Mouse (Mus musculus) forelimb bud, embryonic 11.5 days (tissue): ENCODE measurements around the gene Clec2d.
"Not testable (repeated sequence)": the region's sequence is repeated elsewhere in the genome, so short reads cannot be mapped to it uniquely, and the experiment has no call there.

ENCODE experiments used
- DNase-seq: peaks from one replicate; pipeline ENCODE4 v3.0.0-alpha.2; 2012; ENCODE audit warnings: low read depth, low spot score

Clec2d gene

GRCm38 (mm10) chr6:129180403-129181169, at the start of gene Clec2d:
Gene Clec2d (plus strand): TSS chr6:129180615.
- peak; percentile 66 for DNase-seq

- no peak for DNase-seq
Observed at GRCm38 (mm10) chr6:129132604-129133341, 47.6 kb upstream of the Clec2d start.

GRCm38 (mm10) chr6:129146812-129147211, 33.6 kb upstream of the Clec2d start:
- DNase-seq: no peak

GRCm38 (mm10) chr6:129160103-129160502, 20.3 kb upstream of the Clec2d start:
- DNase-seq: no peak

- DNase-seq: no peak
Observed at GRCm38 (mm10) chr6:129161136-129161535, 19.3 kb upstream of the Clec2d start.

GRCm38 (mm10) chr6:129161951-129162350, 18.5 kb upstream of the Clec2d start:
- no peak for DNase-seq

GRCm38 (mm10) chr6:129162587-129163159, 17.7 kb upstream of the Clec2d start:
- DNase-seq: no peak

GRCm38 (mm10) chr6:129163606-129164005, 16.8 kb upstream of the Clec2d start:
- no peak for DNase-seq

- no peak for DNase-seq
Observed at GRCm38 (mm10) chr6:129170925-129171324, 9.5 kb upstream of the Clec2d start.

- DNase-seq: no peak
Observed at GRCm38 (mm10) chr6:129171675-129172074, 8.7 kb upstream of the Clec2d start.

GRCm38 (mm10) chr6:129174836-129175235, 5.6 kb upstream of the Clec2d start:
- no peak for DNase-seq

- DNase-seq: no peak
Observed at GRCm38 (mm10) chr6:129175612-129176011, 4.8 kb upstream of the Clec2d start.

- DNase-seq: no peak
Observed at GRCm38 (mm10) chr6:129176621-129177020, 3.8 kb upstream of the Clec2d start.

- DNase-seq: no peak
Observed at GRCm38 (mm10) chr6:129179281-129179680, 1.1 kb upstream of the Clec2d start.

GRCm38 (mm10) chr6:129179831-129180230, 584 bp upstream of the Clec2d start:
- DNase-seq: not testable (repeated sequence)

GRCm38 (mm10) chr6:129181249-129181648, 834 bp downstream of the Clec2d start:
- DNase-seq: no peak

- peak; percentile 14 for DNase-seq
Observed at GRCm38 (mm10) chr6:129181683-129182082, 1.3 kb downstream of the Clec2d start.

- no peak for DNase-seq
Observed at GRCm38 (mm10) chr6:129182518-129182917, 2.1 kb downstream of the Clec2d start.

GRCm38 (mm10) chr6:129184001-129184400, 3.6 kb downstream of the Clec2d start:
- DNase-seq: not testable (repeated sequence)

GRCm38 (mm10) chr6:129184788-129185187, 4.4 kb downstream of the Clec2d start:
- no peak for DNase-seq

- no peak for DNase-seq
Observed at GRCm38 (mm10) chr6:129186022-129186421, 5.6 kb downstream of the Clec2d start.

GRCm38 (mm10) chr6:129186457-129187199, 6.2 kb downstream of the Clec2d start:
- no peak for DNase-seq
